Mouse (Mus musculus): ENCODE measurements around the gene Rhot2.

- no peak for TF ChIP-seq CTCF (IDR thresholded peaks at IDR 0.05; ENCODE audit: low read depth)
- no peak for TF ChIP-seq EP300 (optimal IDR thresholded peaks at IDR 0.05)
These were observed 33.3 kb upstream of the Rhot2 start for GRCm38 (mm10) chr17:25877741-25878610.
